Mouse (Mus musculus) lung, postnatal 4 days (tissue): ENCODE data around the gene Cep295nl.
A peak's percentile ranks its signal among the peaks of the same experiment; 100 is the strongest.

ENCODE experiments used
- DNase-seq, 2 experiments: peaks; one replicate each; pipeline ENCODE4 v3.0.0; 2021

The Cep295nl gene

DNA sequence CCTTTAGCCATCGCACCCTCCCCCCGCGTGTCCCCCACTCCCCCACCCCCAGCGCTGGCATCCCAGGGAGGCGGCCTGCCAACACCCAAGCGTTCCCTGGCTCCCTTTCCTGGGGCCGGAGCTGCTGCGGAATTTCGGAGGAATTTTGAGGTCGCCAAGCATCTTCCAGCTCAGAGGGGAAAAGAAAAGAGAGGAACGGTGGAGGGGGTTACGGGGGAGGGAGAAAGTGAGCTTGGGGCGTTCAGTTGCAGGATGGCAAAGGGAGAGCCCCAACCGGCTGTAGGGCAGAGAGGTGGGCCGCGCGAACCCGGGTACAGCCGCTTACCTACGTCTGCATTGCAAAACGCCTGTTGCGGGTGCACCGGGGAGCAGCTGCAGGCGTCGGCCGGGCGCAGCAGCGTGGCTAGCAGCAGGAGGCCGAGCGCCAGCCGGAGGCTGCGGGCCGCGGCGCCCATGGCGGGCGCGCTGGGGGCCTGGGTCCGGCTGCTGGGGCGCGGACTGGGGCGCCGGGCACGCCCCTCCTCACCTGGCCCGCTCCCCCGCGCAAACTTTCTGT lies 12.4 kb upstream of the Cep295nl start:
- DNase-seq, result peak; percentile 62 to 69

DNA sequence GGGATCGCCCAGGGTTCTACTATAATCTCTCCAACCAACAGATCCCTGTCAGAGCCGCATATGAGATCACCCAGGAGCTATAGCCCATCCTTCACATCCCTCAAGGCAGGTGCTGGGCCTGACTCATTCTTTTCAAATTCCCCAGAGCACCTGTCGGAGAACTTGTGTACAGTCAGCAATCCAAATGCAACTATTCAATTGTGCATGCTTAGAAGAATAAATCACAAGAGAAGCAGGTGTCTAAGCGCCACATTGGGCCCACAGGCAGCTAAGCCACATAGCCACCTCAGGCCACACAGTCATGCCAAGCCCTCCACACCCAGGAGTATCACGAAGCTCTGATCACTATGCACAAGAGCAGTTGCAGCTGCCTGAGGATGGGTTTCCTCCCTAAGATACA lies 7.2 kb upstream of the Cep295nl start:
- no peak for DNase-seq

DNA sequence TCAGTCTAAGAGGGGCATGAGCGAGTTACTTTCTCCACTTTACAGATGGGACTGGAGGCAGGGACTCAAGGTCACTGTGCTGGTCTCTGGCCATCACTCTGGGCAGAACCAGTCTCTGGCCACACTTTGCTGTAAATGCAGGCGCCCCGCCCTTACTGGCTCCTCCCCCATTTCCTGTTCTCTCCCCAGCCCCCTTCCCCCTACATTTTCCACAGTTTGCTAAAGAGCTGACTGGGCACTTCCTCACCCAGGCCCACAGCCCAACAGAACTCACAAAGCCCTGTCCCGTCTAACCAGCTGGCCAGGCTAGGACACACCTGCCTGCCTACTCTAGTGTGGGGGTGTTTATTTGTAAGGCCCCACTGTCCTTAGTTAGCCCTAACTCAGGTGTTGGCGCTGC lies 6.6 kb upstream of the Cep295nl start:
- peak; percentile 87 to 88 for DNase-seq

DNA sequence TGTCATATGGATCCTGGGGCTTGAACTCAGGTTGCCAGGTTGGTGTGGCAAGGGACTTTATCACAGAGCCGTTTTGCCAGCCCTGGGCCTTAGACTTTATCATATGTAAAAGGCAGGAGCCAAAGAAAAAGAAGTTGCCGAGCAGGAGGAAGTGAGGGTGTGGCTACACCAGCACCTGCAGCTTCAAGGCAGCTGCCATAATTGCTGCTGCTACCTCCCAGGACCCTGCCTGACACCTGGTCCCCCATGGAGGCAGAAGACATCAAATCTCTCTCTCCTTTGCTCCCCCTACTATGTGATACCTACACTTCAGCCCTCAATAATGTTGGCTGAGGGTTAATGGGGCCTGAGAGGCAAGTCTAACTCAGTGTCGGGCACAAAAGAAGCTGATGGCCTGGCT lies 6.1 kb upstream of the Cep295nl start:
- no peak for DNase-seq

DNA sequence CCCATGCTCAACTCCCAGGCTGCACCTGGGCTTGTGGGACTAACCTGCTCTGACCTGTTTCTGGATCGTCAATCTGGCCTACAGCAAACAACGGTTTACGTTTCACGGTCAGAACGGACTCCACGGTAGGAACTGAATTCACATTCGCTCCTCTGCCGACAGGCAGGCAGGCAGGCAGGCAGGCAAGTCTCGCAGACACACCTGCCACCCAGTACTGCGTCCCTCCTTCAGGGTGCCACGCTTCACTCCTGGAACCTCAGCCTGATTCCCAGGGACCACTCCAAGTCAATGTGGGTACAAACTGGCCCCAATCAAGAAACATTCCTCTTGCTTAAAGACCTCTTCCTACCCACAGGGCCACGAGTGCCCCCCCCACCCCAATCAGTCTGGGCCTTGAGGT lies 5.6 kb upstream of the Cep295nl start:
- no peak for DNase-seq

DNA sequence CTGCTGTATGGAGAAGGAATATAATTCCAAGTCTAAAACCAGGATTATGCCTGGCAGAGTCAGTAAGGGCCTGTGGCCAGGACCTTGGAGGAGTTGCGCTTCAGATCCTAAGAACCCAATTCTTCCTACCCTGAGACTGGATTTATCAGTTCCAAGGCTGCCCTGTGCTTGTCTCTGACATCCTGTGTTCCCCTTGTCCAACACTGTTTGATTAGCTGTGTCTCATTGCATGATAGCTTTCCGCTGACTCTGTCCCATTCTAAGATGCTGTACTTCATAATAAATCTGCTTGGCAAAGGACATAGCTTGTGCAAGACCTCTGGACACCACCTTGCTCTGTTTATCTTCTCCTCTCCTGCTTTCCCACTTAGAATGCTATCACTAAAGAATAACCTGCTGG lies 5.1 kb upstream of the Cep295nl start:
- DNase-seq, result no peak

DNA sequence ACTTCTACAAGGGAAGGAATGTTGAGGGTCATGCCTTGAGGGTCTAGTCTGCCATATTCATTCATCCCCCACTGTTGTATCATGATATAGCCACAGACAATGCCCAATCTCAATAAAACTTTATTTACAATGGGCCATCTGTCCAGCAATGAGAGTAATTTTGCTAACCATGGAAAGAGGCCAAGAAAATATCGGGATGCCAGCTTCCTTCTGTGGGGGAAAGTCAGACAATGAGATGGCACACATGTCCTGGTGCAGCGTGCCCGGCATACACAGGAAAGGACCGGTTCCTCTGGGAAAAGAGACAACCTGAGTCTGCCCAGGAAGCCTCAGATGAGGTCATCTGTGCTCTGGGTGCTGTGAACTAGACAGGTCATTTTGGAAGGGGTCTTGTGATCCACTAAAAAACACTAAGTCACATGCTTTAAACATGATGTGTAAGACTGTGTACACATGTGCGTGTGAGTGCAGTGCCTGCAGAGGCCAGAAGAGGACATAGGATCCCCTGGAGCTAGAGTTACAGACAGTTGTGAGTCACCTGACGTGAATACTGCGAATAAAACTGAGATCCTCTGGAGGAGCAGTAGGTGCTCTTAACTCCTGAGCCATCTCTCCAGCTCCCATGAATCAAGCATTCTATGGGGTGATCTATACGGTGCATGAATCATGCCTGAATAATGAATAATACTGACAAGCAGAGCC lies 4.2 kb upstream of the Cep295nl start:
- DNase-seq, result no peak

DNA sequence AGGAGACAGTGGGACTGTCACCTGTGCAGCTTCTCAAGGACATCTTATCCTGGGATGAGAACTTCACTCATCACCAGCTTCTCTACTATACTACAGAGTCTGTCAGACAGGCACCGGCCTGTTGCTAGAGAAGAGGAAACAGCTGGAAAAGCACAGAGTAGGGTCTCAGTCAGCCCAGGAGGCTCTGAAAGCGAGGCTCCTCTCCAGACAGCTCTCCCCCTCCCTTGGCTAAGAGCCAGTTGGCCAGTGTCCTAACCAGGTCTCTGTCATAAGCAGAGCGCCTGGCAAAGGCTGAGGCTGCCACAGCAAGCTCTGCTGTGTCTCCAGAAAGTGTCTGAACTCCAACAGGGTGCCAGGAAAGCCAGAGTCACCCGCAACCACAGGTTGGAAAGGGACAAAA lies 3.4 kb upstream of the Cep295nl start:
- DNase-seq, result peak; percentile 55 to 70

DNA sequence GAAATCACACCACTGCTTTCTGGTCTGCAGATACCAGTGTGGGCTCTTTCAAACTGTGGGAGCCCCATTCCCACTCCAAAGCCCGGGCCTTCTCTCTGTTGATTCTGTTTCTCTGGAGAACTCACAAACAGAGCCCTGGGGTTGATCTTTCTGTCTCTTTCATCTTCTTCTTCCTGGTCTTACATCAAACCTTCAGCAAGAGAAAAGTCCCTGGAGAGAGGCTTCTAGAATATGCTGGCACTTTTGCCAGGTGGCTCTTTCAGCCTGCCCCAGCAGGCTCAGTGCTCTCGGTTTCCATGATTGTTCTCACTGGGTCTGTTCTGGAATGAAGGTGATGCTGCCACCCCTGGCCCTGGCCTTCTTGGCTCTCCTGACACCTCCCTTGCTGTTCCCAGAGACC lies 1.3 kb upstream of the Cep295nl start:
- no peak for DNase-seq

DNA sequence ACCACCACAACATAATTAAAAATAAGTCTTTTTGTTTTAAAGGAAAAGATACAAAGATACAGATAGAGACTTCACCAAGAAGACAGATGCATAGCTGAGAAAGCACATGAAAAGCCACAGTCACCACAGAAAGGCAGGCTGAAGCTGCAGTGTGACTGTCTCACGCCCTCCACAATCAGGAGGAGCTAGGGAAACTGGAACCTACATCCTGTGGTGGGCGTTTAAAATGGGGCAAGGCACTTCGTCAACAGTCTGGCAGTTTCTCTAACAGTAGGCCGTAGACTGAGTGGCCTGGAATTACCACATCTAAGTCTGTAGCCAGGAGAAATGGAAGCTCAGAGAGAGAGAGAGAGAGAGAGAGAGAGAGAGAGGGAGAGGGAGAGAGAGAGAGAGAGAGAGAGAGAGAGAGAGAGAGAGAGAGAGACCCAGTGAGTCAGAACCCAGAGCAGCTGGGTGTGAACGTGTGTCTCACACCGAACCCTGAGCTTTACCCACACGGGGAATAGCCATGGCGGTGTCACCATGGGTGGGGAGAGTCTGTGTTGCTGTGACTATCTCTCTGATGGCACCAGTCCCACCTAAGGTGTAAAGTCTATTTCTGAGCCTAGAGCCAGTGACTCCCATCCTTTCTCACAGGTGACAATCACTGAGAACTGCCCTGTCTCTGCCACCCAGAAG lies 4.7 kb downstream of the Cep295nl start:
- no peak for DNase-seq

DNA sequence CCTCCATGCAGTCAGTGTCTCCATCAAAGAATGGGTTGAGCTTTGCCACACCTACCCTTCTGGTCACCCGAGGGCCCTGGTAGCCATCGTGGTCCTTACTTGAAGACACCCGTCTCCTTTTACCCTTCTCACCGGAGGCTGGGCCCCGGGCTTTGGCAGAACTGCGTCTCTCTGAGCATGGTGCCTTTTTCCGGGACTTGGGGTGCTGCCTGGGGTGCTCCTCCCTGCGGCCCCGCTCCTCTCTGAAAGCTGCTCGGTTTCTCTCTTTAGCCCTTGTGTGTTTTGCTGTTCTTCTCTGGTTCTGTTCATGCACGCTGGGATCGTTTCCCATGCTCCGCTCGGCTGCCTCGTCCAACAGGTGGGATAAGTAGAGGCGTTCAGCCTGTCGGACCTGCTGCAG lies 8.9 kb downstream of the Cep295nl start:
- DNase-seq, result no peak

DNA sequence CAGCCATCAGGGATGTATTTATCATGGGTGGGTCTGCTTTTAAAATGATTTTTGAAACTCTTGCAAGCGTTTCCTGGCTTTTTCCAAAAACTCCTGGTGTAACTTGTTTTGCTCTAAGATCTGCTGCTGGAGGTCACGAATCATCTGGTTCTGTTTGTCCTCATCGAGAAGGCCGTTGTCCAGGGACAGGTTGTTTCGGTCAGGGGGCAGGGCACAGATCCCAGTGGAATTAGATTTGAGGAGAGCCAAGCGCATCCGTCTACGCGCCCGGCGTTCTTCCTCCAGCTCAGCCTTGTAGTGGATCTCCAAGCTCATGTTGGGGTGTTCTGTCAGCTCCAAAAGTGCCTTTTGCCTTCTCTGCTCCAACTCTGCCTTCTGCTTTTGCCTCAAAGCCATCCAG lies 9.9 kb downstream of the Cep295nl start:
- no peak for DNase-seq

DNA sequence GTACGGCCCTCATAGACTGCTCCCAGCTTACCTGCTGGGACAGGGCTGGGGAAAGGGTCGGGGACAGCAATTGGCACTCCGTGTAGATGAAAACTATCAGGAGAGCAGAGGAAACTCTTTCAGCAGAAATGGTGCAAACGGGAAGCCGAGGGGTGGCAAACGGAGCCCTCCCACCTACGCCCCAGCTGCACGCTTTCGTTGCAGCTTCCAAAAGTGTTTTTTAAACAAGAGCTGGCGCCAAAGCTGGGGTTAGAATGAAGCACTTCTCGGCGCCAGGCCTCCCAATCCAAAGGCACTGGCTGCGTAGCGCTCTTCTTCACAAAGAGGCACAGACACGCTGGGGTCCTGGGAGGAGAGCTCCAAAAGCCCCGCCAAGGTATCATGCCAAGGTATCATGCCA lies 11.5 kb downstream of the Cep295nl start:
- DNase-seq, result no peak

DNA sequence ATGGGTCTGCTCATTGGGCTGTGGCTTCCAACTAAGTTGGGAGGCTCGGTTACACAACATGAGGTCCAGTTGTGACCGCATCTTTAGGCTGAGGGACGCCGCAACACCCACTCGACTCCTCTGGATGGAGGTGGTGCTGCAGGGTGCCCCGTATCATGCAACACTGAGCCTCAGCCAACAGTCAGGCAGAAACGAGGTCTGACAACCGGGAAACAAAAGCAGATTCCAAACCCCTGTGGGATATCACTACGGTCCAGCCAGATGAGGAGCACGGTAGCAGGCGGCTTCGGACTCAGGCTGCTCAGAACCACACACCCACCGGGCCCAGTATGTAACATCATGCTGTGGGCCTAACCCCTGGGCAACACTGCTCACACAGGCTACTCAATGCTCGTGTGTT lies 11.9 kb downstream of the Cep295nl start:
- DNase-seq, result no peak

DNA sequence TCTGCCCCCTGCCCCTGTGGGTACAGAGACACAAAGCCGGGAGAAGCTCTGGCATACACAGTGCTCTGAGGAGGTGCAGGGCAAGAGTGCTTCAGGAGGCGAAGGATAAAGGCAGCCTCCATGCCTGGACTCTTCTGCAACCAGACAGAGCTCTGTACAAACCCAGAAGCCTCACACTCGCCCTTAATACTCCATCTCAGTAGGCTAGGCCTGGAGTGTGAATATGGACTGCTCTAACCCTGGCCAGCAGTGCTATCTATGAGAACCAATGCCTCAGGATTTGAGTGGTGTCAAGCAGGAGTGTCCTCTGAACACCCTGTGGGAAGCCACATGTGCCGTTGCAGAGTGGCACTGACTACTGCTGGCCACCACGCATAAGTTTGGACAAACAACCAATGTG lies 13.4 kb downstream of the Cep295nl start:
- no peak for DNase-seq

DNA sequence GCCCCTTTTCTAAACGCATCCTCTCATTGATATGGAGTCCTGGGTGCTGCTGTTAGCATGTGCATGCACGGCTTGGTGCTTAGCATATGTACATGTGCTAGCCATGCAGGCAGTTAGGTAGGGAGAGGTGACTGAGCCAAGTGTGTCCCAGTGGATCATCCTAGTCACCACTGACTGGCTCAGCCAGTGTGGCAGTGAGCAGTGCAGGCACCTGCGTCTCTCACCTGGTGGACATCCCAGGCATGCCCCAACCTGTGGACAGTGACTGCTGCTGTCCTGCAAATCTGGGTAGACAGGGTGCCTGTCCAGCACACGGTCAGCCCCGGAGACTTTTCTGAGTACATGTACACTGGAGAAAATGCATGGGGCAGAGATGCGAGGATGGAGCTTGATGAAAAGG lies 13.8 kb downstream of the Cep295nl start:
- DNase-seq, result no peak

DNA sequence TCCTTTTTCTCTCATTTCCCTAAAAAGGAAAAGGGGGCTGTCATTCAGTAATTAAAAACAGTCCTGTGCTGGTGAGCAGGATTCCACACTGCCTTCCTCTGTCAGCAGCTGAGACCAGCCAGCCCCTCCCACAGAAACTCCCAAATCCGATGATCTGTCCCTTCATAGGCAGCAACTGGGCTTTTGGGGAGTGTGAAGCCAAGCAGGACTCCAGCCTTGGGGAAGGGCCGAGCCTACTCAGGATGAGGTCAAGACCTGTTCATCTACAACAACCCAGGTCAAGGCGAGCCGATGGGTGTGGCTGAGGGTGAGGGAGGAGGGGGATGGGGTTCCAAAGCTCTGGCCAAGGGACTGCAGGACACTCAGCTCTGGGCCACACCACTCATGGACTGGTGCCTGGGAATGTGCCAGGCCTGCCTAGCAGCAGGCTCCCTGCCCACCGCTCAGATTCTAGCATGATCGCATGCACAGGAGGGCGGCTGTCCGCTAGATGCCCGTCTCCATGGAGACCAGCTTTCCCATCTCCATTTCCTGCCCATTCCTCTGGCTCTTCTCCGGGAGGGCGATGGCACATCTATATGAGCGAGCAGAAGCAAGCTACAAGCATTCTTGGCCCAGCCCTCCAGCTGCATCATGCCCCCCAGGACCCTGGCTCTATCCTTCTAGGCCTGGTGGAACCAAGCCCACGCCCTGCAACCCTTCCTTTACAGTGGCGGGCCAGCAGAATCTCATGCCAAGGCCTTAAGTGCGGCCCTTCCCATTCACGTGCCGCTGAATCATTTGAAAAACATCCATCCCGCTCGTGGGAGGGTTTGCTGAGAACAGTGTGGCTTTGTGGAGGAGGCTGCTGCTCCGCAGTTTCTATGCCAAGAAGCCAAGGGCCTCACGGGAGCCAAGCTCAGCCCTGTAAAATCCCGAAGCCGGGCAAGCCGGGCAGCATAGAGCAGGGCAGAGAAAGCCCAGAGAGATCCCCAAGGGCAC lies 15.0 kb downstream of the Cep295nl start:
- DNase-seq, result peak; percentile 73 to 82

DNA sequence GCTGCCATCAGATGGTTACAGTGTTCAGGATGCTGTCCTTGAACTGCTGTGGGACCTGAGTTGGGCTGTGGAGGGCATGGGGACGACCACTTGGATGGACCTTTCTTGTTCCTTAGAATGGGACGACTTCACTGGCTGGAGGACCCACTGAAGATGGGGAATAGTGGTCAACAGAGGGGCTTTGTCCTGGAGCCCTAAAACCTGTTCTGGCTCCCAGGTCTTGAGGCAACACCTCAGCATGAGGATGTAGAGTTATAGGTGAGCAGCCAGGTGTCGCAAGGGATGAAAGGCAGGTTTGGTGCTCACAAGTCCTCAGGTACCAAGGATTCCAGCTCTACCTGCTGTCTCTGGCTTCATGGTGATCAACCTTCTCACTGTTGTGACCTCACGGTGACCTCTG lies 15.8 kb downstream of the Cep295nl start:
- no peak for DNase-seq

DNA sequence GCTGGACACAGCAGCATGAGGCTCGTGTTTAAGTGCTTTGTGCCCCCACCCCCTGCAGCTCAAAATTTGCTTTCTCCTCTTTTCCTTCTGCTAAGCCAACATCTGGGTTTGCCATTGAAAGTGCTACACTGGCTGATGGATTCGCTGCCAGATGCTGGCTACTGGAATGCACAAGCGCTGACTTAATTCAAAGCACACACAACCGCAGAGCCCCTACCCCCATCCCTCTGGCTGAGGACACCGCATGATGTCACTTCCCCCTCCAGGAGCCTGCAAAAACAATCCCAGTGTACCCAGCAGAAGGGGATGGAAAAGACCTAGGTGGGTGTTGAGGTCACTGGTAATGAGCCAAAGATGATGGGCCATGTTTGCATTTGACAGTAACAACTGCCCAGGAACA lies 17.8 kb downstream of the Cep295nl start:
- DNase-seq, result peak; percentile 37 to 59

DNA sequence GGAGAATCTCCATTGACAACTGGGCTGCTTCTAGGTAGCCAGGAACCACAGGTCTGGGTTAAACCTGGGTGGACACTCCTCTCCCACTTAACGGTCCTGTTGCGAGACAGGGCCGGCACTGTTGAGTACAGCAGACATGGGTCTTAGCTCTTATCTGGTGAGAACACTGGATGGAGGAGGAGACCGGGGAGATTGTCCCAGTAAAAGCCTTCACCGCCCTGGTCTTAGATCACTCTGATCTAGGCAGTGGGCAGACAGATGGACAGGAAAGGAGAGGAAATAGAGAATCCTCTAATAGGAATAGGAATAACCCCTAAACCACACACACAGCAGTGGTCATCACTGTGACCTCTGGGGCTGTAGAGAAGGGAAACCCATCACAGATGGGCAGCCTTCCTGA lies 18.3 kb downstream of the Cep295nl start:
- DNase-seq, result no peak

DNA sequence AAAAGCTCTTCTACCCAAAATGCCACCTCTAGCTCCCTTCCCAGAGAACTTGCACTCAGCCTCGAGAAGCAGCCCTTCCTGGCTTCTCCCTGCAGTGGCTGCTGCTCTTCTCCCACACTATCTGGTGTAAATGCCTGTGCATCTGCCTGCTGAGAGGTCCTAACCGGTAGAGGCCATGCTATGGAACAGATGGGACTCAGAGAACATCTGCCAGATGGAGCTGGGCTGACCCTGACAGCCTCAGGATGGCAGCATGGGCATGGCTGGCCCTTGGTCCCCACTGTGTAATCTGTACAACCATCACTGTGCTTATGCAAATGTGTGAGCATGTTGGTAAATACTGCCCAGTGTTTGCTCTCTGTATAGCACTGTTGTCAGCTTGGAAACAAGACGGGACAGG lies 19.7 kb downstream of the Cep295nl start:
- no peak for DNase-seq

DNA sequence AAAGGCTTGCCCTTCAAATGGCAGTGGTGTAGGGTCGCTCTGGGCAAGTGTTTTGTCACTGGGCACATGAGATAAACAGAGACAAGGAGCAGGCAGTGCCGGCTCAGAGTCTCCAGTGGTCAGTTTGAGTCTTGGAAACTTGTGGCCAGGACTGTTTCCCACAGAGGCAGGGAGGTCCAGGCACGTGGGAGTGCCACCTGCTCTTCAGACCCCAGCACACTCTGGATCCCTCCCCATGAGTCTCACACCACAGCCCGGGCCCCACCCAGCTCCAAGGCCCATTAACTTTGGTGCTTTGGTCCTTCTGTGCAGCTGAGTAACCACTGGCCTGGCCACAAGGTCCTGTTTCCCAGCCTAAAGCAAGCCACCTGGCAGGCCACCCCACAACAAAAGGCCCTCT lies 20.3 kb downstream of the Cep295nl start:
- DNase-seq, result no peak

DNA sequence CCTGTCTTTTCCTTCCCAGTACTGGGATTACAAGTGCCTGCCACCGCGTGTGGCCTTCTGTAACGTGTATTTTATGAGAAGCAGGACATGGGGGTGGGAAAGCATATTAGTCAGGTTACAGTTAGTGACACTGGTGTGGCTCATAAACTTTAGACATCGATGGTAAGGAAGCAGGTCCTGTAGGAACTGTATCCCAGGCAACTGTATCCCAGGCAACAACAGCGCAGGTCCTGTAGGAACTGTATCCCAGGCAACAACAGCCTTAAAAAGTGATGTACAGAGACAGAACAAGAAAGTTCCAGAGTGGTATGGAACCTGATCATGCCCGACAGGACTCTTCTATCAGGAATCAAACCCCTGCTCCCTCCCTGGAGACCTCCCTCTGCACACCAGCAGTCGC lies 20.8 kb downstream of the Cep295nl start:
- no peak for DNase-seq
